Mouse (Mus musculus) testis, adult 2 months (tissue): ENCODE data around the gene Hpse2. TPM values are rescaled to one million over a fixed set of nuclear protein-coding genes. Genes with fewer than 3 reads are reported as not detected.
A peak's percentile ranks its signal among the peaks of the same experiment; 100 is the strongest.
"Not testable (repeated sequence)": the region's sequence is repeated elsewhere in the genome, so short reads cannot be mapped to it uniquely, and the experiment has no call there.

Experiments used
- H3K27ac ChIP-seq: fragments of 200-500 bp; 2 replicates; pipeline ENCODE4 v1.5.1; 2012; ENCODE audit warnings: low read depth, low read length; ENCODE audit not compliant: control insufficient read depth, insufficient read depth
- H3K27me3 ChIP-seq: fragments of 200-500 bp; 2 replicates; pipeline ENCODE4 v1.6.1; 2012; ENCODE audit warnings: mild to moderate bottlenecking, low read length, moderate library complexity; ENCODE audit not compliant: control insufficient read depth, insufficient read depth
- H3K36me3 ChIP-seq: fragments of 200-500 bp; 2 replicates; pipeline ENCODE4 v1.6.1; 2012; ENCODE audit warnings: mild to moderate bottlenecking, low read length; ENCODE audit not compliant: control insufficient read depth, insufficient read depth
- H3K4me1 ChIP-seq: fragments of 200-500 bp; 2 replicates; pipeline ENCODE4 v1.6.1; 2012; ENCODE audit warnings: low read length; ENCODE audit not compliant: control insufficient read depth, insufficient read depth
- H3K4me3 ChIP-seq: fragments of 200-500 bp; 2 replicates; pipeline ENCODE4 v1.5.1; 2012; ENCODE audit warnings: low read depth, mild to moderate bottlenecking, low read length, moderate library complexity, mixed read lengths; ENCODE audit not compliant: control insufficient read depth
- CTCF ChIP-seq: fragments of 200-500 bp; IDR thresholded peaks from 2 replicates; pipeline ENCODE4 v1.5.1; 2012; ENCODE audit warnings: low read depth, mild to moderate bottlenecking, inconsistent platforms, low read length, moderate library complexity; ENCODE audit not compliant: control insufficient read depth, insufficient read depth, insufficient replicate concordance
- POLR2A ChIP-seq: fragments of 200-500 bp; IDR thresholded peaks from 2 replicates; pipeline ENCODE4 v1.6.1; 2012; ENCODE audit warnings: low read depth, mild to moderate bottlenecking, inconsistent platforms, low read length, moderate library complexity; ENCODE audit not compliant: control insufficient read depth
- polyA plus RNA-seq: library from polyadenylated mRNA; depleted of rRNA; stranded (reverse); fragments of >200 nt; gene quantifications from 2 replicates; pipeline ENCODE4 v1.2.3, GENCODE M21; 2012

Hpse2 gene
- polyA plus RNA-seq, 1 experiment: 1.3 TPM

DNA sequence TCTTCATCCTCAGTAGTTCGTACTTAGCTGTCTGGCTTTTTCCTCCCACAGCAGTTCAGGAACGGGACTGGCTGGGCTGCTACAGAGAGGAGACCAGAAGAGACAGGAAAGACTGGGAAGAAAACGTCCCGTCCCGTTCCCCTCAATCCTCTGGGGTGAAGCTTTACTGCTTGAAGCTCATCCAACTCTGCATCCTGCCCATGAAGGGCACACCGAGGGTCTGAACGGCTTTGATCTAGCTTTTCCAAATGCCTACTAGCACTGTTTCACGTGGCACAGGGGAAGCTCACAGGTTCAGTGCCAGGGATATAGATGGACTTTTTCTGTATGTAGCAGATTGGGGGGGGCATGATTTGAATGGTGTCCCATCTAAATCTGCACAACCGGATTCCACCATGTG is 592.4 kb downstream of the Hpse2 start:
- TF ChIP-seq POLR2A: no peak
- H3K4me3 ChIP-seq: no peak overlapping the region; the same call in 1 of the 2 replicates
- no peak overlapping the region for H3K27ac ChIP-seq
- peaks cover 5% of the 10 kb centered on the region for H3K4me1 ChIP-seq
- H3K36me3 ChIP-seq: no peaks in the 10 kb centered on the region
- no peaks in the 10 kb centered on the region; the same call in none of the 2 replicates for H3K27me3 ChIP-seq

DNA sequence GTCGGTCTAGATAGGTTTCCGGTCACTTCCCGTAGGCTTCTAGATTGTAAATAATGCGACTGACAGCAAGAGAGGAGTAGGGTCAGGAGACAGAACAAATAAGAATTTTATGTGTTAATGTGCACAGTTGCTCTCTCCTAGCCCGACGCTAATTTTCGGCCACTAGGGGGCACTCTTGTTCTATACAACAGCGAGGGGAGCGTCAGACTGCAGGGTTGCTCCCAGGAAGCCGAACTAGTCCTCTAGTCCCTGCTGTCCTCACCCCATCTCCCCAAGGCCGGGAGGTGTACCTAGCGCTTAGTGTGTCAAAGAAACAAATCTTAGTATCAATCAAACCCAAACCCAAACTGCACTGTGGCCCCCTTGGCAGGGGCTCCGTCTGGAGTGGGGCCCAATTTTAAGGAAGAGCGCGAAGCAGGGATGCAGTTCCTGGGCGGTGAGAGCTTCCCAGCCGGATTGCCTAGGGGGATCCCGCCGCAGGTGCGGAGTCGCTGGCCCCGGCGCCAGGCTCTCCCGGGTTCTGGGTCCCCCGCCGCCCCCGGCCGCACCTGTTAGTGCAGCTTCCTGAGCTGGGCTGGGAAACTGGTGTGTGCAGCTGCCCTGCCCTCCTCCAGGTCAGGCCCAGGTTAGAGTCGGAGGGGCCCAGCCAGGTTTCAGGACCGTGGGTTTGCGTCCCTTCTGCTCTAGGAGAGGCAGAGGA is 593.1 kb downstream of the Hpse2 start:
- H3K36me3 ChIP-seq: no peaks in the 10 kb centered on the region
- H3K4me1 ChIP-seq: peaks cover 5% of the 10 kb centered on the region
- no peak overlapping the region for H3K27ac ChIP-seq
- peak overlapping the region; percentile 65 for H3K4me3 ChIP-seq
- TF ChIP-seq CTCF (peak; percentile 87), POLR2A (0 out of 2 replicates have a peak, but pooled peaks have one; percentile 33)
- no peaks in the 10 kb centered on the region; the same call in none of the 2 replicates for H3K27me3 ChIP-seq

DNA sequence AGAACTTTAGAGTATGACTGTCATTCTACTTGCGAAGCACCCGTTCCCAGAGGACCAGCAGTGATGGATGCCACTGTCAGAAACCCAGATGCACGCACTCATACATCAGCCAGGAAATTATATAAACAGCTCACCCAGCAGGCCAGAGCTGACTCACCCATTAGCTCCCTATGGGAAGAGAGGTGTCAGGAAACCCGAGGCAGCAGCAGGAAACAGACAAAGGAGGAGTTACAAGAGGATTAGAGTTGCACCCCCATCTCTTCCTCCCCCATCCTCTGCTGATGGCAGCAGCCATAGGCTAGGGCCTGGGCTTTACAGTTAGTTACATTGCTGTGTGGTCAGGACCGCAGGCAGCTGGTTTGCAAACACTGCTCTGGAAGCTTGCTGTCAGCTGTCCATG is 599.8 kb downstream of the Hpse2 start:
- Histone ChIP-seq H3K4me3 (no peak overlapping the region), H3K27ac (no peak overlapping the region), H3K27me3 (no peaks in the 10 kb centered on the region), H3K36me3 (no peaks in the 10 kb centered on the region), H3K4me1 (no peaks in the 10 kb centered on the region)
- TF ChIP-seq CTCF (no peak), POLR2A (no peak)

DNA sequence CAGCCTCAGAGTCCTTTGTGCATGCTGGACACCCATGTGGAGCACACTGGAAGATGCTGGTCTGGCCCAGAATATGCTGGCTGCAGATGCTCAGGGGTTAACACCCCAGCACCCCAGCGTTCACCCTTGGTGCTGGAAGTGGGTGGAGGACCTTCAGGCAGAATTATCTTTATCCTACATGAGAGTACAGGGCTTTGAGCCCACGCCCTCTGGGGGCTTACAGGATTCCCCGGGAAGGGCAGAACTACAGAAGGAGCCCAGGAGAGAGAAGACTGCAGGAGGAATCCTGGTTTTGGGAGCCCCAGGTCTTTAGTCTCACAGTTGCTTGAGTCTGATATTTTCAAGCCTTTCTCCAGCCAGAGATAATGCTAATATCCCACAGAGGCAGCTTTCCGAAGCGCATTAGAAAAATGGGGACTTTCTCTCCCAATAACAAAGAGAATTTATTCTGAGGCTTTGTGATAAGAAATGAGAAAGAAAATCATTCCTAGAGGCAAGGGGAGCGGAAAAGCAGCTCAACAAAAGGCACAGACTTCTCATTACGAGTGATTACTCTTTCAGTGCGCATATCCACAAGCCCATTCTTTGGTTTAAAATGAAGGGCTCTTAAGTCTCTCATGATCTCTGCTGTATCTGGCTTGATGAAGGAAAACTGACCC is 602.5 kb downstream of the Hpse2 start:
- no peak for TF ChIP-seq CTCF
- no peak for TF ChIP-seq POLR2A
- Histone ChIP-seq H3K4me1 (0 out of 2 replicates have a peak, but pooled peaks cover 2% of the 10 kb centered on the region), H3K36me3 (no peaks in the 10 kb centered on the region), H3K27me3 (no peaks in the 10 kb centered on the region), H3K4me3 (no peak overlapping the region), H3K27ac (no peak overlapping the region)

DNA sequence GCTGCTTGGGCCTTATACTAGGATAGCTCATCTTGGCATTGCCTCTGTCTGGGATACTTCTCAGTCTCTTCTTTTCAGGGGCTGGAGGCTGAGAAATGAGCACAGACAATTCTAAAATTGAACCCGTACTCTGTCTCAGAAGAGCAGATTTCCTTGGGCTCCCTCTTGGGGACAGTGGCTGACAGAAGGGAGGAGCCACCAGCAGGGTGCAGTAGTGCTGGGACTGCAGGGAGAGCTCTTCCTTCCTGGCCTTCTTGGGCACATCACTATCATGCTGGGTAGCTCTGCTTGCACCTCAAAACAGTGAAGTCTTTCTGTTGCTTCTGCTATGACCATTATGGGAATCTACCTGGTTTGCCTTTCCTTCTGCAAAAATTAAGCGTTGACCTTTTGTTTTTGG is 603.0 kb downstream of the Hpse2 start:
- H3K4me1 ChIP-seq: peaks cover 3% of the 10 kb centered on the region; the same call in 1 of the 2 replicates
- H3K4me3 ChIP-seq: no peak overlapping the region
- TF ChIP-seq CTCF (no peak), POLR2A (no peak)
- H3K27me3 ChIP-seq: no peaks in the 10 kb centered on the region
- no peaks in the 10 kb centered on the region for H3K36me3 ChIP-seq
- H3K27ac ChIP-seq: no peak overlapping the region

DNA sequence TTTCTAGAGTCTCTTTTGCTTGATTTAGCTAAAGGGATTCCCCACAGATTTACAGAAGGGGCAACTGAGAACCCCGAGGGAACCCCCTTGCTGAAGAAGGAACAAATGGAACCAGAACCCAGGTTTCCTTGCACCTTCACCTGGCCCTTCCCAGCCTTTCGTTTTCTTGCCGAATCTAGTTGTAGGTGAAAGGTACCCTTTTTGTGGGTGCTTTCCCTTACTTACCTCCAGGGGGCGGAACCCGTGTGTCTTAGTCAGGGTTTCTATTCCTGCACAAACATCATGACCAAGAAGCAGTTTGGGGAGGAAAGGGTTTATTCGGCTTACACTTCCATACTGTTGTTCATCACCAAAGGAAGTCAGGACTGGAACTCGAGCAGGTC is 608.0 kb downstream of the Hpse2 start:
- H3K4me1 ChIP-seq, H3K27me3 ChIP-seq, H3K27ac ChIP-seq, H3K36me3 ChIP-seq: not testable (repeated sequence)
- peak overlapping the region; percentile 90 for H3K4me3 ChIP-seq

DNA sequence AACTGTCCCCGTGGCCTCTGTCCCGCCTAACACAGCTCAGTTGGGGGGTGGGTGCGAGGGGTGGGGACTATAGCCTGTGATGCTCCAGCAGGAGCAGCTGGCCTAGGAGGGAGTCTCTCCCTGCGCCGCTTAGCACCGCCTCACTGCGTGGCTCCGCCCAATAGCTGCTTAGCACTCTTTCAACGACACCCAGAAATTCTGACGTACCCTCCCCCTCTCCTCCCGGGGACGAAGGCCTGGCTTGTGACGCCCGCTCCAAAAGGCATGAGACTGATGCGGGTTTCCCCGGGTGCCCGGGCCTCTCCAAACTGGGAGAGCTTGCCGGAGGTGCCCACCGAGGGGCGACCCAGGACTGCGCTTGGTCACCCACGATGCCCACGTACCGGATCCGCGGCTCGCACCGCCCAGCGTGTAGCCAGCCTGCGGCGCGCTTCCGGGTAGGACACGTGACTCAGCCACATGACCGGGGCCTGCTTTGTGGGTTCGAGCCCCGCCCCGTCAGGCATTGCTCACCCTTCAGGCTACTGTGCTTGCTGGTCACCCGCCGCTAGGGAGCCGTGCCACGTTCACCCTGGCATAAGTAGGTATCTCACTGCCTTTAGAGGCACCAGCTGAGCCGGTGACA is 608.5 kb downstream of the Hpse2 start, which contains the start of gene Hps1:
Hps1 (minus strand) TSS at position 448 of the 625 bp plus-strand sequence.
- H3K36me3 ChIP-seq: no peaks in the 10 kb centered on the region
- H3K27ac ChIP-seq: peak within 1 kb of the TSS; percentile 56; the same call in 1 of the 2 replicates
- no peaks in the 10 kb centered on the region for H3K27me3 ChIP-seq
- peaks cover 9% of the 10 kb centered on the region for H3K4me1 ChIP-seq
- TF ChIP-seq CTCF (peak; percentile 20; the same call in 1 of the 2 replicates), POLR2A (peak; percentile 55; the same call in 1 of the 2 replicates)
- peak within 1 kb of the TSS; percentile 90 for H3K4me3 ChIP-seq
